Comparison of ENCODE assay signal across 12 mouse cellular contexts in the genomic region with DNA sequence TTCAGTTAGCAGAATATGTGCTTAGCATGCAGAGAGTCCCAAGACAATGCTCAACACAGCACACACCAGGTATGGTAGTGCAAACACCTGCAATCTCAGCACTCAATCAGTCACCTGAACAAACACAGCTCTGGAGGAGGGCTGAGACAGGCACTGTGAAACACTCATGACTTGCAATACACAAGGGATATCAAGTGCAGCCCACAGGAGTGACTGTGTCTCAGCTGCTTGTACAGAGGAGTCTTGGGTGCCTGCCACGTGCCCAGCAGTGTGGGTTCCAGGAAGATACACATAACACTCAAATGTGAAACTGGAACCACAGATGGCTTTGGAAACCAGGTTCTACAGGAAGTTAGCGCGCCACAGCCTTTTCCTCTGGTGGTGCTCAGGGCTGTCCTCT. TPM values are rescaled to one million over a fixed set of nuclear protein-coding genes. Genes with fewer than 3 reads are reported as not detected.
A peak's percentile ranks its signal among the peaks of the same experiment; 100 is the strongest.
DNase-seq lines count a peak whose midpoint lies in the region; ATAC-seq and TF ChIP-seq lines count a peak whose summit lies in the region.
"Had no signal": no experiment of that assay in that cellular context is flagged by ENCODE, and none has a peak within 500 bp of the region (broad histone marks: within the 10 kb centered on the region; RNA-seq: fewer than 3 reads in every experiment).

No protein-coding gene starts in this region.

- no peaks in the 10 kb centered on the region for H3K9me3 ChIP-seq in midbrain, embryonic 10.5 days (replicated peaks)
- H3K9me3 ChIP-seq in liver, postnatal 0 days (ENCODE audit: low read length) = no peaks in the 10 kb centered on the region
- H3K9me3 ChIP-seq: forebrain, embryonic 12.5 days; limb, embryonic 12.5 days had no signal

- H3K9ac ChIP-seq in liver, postnatal 0 days (replicated peaks) = no peak overlapping the region
- H3K9ac ChIP-seq: forebrain, embryonic 12.5 days; limb, embryonic 12.5 days had no signal

- no peak overlapping the region for H3K4me3 ChIP-seq in midbrain, embryonic 10.5 days
- no peak overlapping the region for H3K4me3 ChIP-seq in liver, postnatal 0 days (ENCODE audit: low read depth, low read length)
- H3K4me3 ChIP-seq: forebrain, embryonic 12.5 days; limb, embryonic 12.5 days had no signal

- H3K4me1 ChIP-seq in midbrain, embryonic 10.5 days = no peaks in the 10 kb centered on the region
- H3K4me1 ChIP-seq in liver, postnatal 0 days (ENCODE audit: insufficient read depth) = no peaks in the 10 kb centered on the region
- H3K4me1 ChIP-seq: forebrain, embryonic 12.5 days; limb, embryonic 12.5 days had no signal

- no peak overlapping the region for H3K4me2 ChIP-seq in liver, postnatal 0 days (ENCODE audit: low read depth, low read length)
- H3K4me2 ChIP-seq: forebrain, embryonic 12.5 days; limb, embryonic 12.5 days had no signal

- no peak for ATAC-seq in liver, postnatal 0 days
- ATAC-seq: intestine, embryonic 16.5 days had no signal

- peaks cover 88% of the 10 kb centered on the region for H3K36me3 ChIP-seq in midbrain, embryonic 10.5 days
- H3K36me3 ChIP-seq in liver, postnatal 0 days (replicated peaks; ENCODE audit: insufficient read depth, low read length) = peaks cover 88% of the 10 kb centered on the region

- H3K27me3 ChIP-seq in midbrain, embryonic 10.5 days (ENCODE audit: low read depth, poor library complexity, severe bottlenecking) = no peaks in the 10 kb centered on the region
- no peaks in the 10 kb centered on the region for H3K27me3 ChIP-seq in liver, postnatal 0 days (ENCODE audit: insufficient read depth, low read length)
- H3K27me3 ChIP-seq: forebrain, embryonic 12.5 days; limb, embryonic 12.5 days had no signal

- peak; percentile 18 for DNase-seq in 3T3-L1 (ENCODE audit: low read depth, low spot score)
- peak; percentile 61 for DNase-seq in CD4-positive, CD25-positive, alpha-beta regulatory T cell, adult 2 months (ENCODE audit: low read depth, low spot score)
- DNase-seq in left cerebral cortex, postnatal 25 days (ENCODE audit: low spot score in 2 of 2) = peak; percentile 36 to 82
- peak; percentile 4 to 5 for DNase-seq in natural killer cell, adult 2 months (ENCODE audit: low spot score in 2 of 2)
- DNase-seq in Muller cell, postnatal 12 days (ENCODE audit: inconsistent ontology term) = no peak
- no peak for DNase-seq in heart, postnatal 25 days (ENCODE audit: low spot score)
- no peak for DNase-seq in midbrain, embryonic 10.5 days (ENCODE audit: low spot score)
- DNase-seq in liver, postnatal 0 days = no peak
- DNase-seq: cerebellum, adult 9-10 months had no signal

- intact Hi-C loops in left cerebral cortex, postnatal 25 days (cut with DNase I) = no loop called here
- intact Hi-C loops in heart, postnatal 25 days (cut with DNase I) = no loop called here

- TF ChIP-seq CTCF in liver, postnatal 0 days (IDR thresholded peaks at IDR 0.05; ENCODE audit: low read depth) = no peak

- no peak overlapping the region for H3K27ac ChIP-seq in midbrain, embryonic 10.5 days (replicated peaks)
- no peak overlapping the region for H3K27ac ChIP-seq in liver, postnatal 0 days (ENCODE audit: low read depth)
- H3K27ac ChIP-seq: forebrain, embryonic 12.5 days; limb, embryonic 12.5 days had no signal

- 95% methylated on average over 3 of the region's 3 CpGs for WGBS in midbrain, embryonic 10.5 days
- WGBS in liver, postnatal 0 days (ENCODE audit: insufficient replicate concordance) = 56% methylated on average over 3 of the region's 3 CpGs

- no peak for TF ChIP-seq EP300 in liver, postnatal 0 days (IDR thresholded peaks at IDR 0.05; ENCODE audit: low read depth)

RNA-seq across cellular contexts. Expression of a gene that starts 44.8 kb away (rescaled TPM):
- 10 to 100 TPM; 49.4 to 49.7 TPM for total RNA-seq in left cerebral cortex, postnatal 25 days (2021)
- total RNA-seq in heart, postnatal 25 days (2021) = 10 to 100 TPM; 19.7 to 19.9 TPM
- polyA plus RNA-seq in midbrain, embryonic 10.5 days (2016; fragmentation: Nextera tagmentation; extraction: Ambion mirVana) = 22.9 and 25.0 TPM in 2 replicates
- polyA plus RNA-seq in liver, postnatal 0 days (2015; fragmentation: Nextera tagmentation; extraction: Ambion mirVana) = 29.8 and 33.3 TPM in 2 replicates

Comparison
In these comparisons a context has a peak if more than half of its experiments do, and no peak if none do; other contexts are left out.
1. DNase-seq: peak in 3T3-L1 (single experiment), CD4-positive, CD25-positive, alpha-beta regulatory T cell, adult 2 months (single experiment), left cerebral cortex, postnatal 25 days (2 of 2) and natural killer cell, adult 2 months (2 of 2); none in Muller cell, postnatal 12 days (single experiment), heart, postnatal 25 days (single experiment), midbrain, embryonic 10.5 days (single experiment) and liver, postnatal 0 days (single experiment).